Mouse (Mus musculus) embryonic fibroblast, embryonic 13.5 days (primary cell): ENCODE measurements around the gene Rarb.

Experiments
- CTCF ChIP-seq: IDR thresholded peaks from 2 replicates; pipeline ENCODE4 v1.5.1; 2011; ENCODE audit warnings: mild to moderate bottlenecking, control low read depth, low read length, moderate library complexity, borderline replicate concordance; ENCODE audit not compliant: insufficient read depth
- POLR2A ChIP-seq: IDR thresholded peaks from 2 replicates; pipeline ENCODE4 v1.6.1; 2011; ENCODE audit warnings: low read depth, mild to moderate bottlenecking, control low read depth, low read length, moderate library complexity

GRCm38 (mm10) chr14:16478606-16479323, 340.2 kb downstream of the Rarb start:
- TF ChIP-seq CTCF (no peak), POLR2A (no peak)
